10 mouse cellular contexts compared by ENCODE assay signal in the genomic region with DNA sequence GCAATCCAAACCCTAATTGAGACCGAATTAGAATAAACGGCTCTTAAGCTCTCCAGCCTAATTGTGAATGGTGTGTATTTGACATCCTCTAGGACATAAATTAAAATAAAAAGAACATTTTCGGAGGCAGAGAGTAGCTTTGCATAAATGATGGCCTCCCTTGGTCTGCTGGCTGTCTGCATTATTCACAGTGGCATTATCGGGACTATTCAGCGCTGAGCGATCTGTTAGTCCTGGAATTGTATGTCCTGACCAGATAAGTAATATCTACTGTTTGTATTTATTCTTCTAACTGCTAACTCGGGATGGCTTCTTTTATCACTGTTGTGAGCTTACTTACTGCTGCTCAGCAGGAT.
DNase-seq lines count a peak whose midpoint lies in the region; ATAC-seq and TF ChIP-seq lines count a peak whose summit lies in the region.
"Had no signal": no experiment of that assay in that cellular context is flagged by ENCODE, and none has a peak within 500 bp of the region (broad histone marks: within the 10 kb centered on the region; RNA-seq: fewer than 3 reads in every experiment).

No protein-coding gene starts in this region.

- no peak for TF ChIP-seq EP300 in liver, postnatal 0 days (IDR thresholded peaks at IDR 0.05; ENCODE audit: low read depth)
- TF ChIP-seq EP300 in lung, postnatal 0 days (IDR thresholded peaks at IDR 0.05): no peak

- no peaks in the 10 kb centered on the region for H3K36me3 ChIP-seq in liver, embryonic 12.5 days
- H3K36me3 ChIP-seq in liver, postnatal 0 days (replicated peaks; ENCODE audit: insufficient read depth, low read length): no peaks in the 10 kb centered on the region
- H3K36me3 ChIP-seq in hindbrain, embryonic 15.5 days: no peaks in the 10 kb centered on the region
- H3K36me3 ChIP-seq in neural tube, embryonic 12.5 days: no peaks in the 10 kb centered on the region
- H3K36me3 ChIP-seq in lung, postnatal 0 days (ENCODE audit: insufficient read depth, low read length): no peaks in the 10 kb centered on the region

- WGBS in liver, embryonic 12.5 days (ENCODE audit: insufficient replicate concordance): 19% methylated on average over 7 of the region's 7 CpGs
- WGBS in liver, postnatal 0 days (ENCODE audit: insufficient replicate concordance): 14% methylated on average over 7 of the region's 7 CpGs
- 5% methylated on average over 7 of the region's 7 CpGs for WGBS in hindbrain, embryonic 15.5 days
- WGBS in neural tube, embryonic 12.5 days: 5% methylated on average over 7 of the region's 7 CpGs
- 16% methylated on average over 7 of the region's 7 CpGs for WGBS in lung, postnatal 0 days

- H3K4me3 ChIP-seq in liver, embryonic 12.5 days: no peak overlapping the region
- H3K4me3 ChIP-seq in liver, postnatal 0 days (ENCODE audit: low read depth, low read length): no peak overlapping the region
- H3K4me3 ChIP-seq in hindbrain, embryonic 15.5 days: peak overlapping the region; percentile 22
- H3K4me3 ChIP-seq in neural tube, embryonic 12.5 days: no peak overlapping the region
- H3K4me3 ChIP-seq in lung, postnatal 0 days (ENCODE audit: low read depth, low read length): no peak overlapping the region

- peak; percentile 80 for ATAC-seq in liver, embryonic 12.5 days
- ATAC-seq in liver, postnatal 0 days: no peak
- peak; percentile 69 for ATAC-seq in hindbrain, embryonic 15.5 days (ENCODE audit: low FRiP score, low read depth)
- ATAC-seq in neural tube, embryonic 12.5 days (ENCODE audit: low FRiP score, low read depth): peak; percentile 59; the same call in 1 of the 2 replicates
- no peak for ATAC-seq in lung, postnatal 0 days

- peak overlapping the region; percentile 32 for H3K4me2 ChIP-seq in liver, embryonic 12.5 days
- no peak overlapping the region for H3K4me2 ChIP-seq in liver, postnatal 0 days (ENCODE audit: low read depth, low read length)
- peak overlapping the region; percentile 52 for H3K4me2 ChIP-seq in hindbrain, embryonic 15.5 days
- H3K4me2 ChIP-seq in neural tube, embryonic 12.5 days (replicated peaks): peak overlapping the region; percentile 56
- no peak overlapping the region; the same call in 1 of the 2 replicates for H3K4me2 ChIP-seq in lung, postnatal 0 days (replicated peaks; ENCODE audit: low read depth, low read length)

- DNase-seq in embryo, embryonic 9.5 days (ENCODE audit: extremely low spot score): peak; percentile 10
- DNase-seq in embryo, embryonic 11 days: no peak
- no peak for DNase-seq in liver, postnatal 0 days
- no peak for DNase-seq in gastrocnemius, adult 18-20 months (ENCODE audit: low spot score)
- DNase-seq in lung, postnatal 0 days (ENCODE audit: low spot score): no peak
- DNase-seq: kidney, adult 8-10 months; lung, adult 18-20 months had no signal

- no peaks in the 10 kb centered on the region for H3K9me3 ChIP-seq in liver, embryonic 12.5 days (replicated peaks)
- H3K9me3 ChIP-seq in liver, postnatal 0 days (ENCODE audit: low read length): no peaks in the 10 kb centered on the region
- no peaks in the 10 kb centered on the region for H3K9me3 ChIP-seq in hindbrain, embryonic 15.5 days
- no peaks in the 10 kb centered on the region for H3K9me3 ChIP-seq in neural tube, embryonic 12.5 days
- no peaks in the 10 kb centered on the region for H3K9me3 ChIP-seq in lung, postnatal 0 days (ENCODE audit: low read length)

- no peaks in the 10 kb centered on the region for H3K27me3 ChIP-seq in liver, embryonic 12.5 days (replicated peaks)
- no peaks in the 10 kb centered on the region for H3K27me3 ChIP-seq in liver, postnatal 0 days (ENCODE audit: insufficient read depth, low read length)
- H3K27me3 ChIP-seq in hindbrain, embryonic 15.5 days: 0 out of 2 replicates have a peak, but pooled peaks cover 2% of the 10 kb centered on the region
- peaks cover 10% of the 10 kb centered on the region; the same call in 1 of the 2 replicates for H3K27me3 ChIP-seq in neural tube, embryonic 12.5 days (replicated peaks)
- H3K27me3 ChIP-seq in lung, postnatal 0 days (replicated peaks; ENCODE audit: insufficient read depth, low read length): no peaks in the 10 kb centered on the region

- H3K27ac ChIP-seq in liver, embryonic 12.5 days: no peak overlapping the region
- no peak overlapping the region for H3K27ac ChIP-seq in liver, postnatal 0 days (ENCODE audit: low read depth)
- peak overlapping the region; percentile 58 for H3K27ac ChIP-seq in hindbrain, embryonic 15.5 days (replicated peaks)
- no peak overlapping the region for H3K27ac ChIP-seq in neural tube, embryonic 12.5 days
- no peak overlapping the region for H3K27ac ChIP-seq in lung, postnatal 0 days (ENCODE audit: low read length)

- no peak for TF ChIP-seq CTCF in liver, postnatal 0 days (IDR thresholded peaks at IDR 0.05; ENCODE audit: low read depth)
- TF ChIP-seq CTCF in lung, postnatal 0 days (IDR thresholded peaks at IDR 0.05): no peak

- 0 out of 2 replicates have a peak, but pooled peaks cover 4% of the 10 kb centered on the region for H3K4me1 ChIP-seq in liver, embryonic 12.5 days
- H3K4me1 ChIP-seq in liver, postnatal 0 days (ENCODE audit: insufficient read depth): no peaks in the 10 kb centered on the region
- H3K4me1 ChIP-seq in hindbrain, embryonic 15.5 days (replicated peaks): peaks cover 20% of the 10 kb centered on the region
- peaks cover 6% of the 10 kb centered on the region; the same call in 1 of the 2 replicates for H3K4me1 ChIP-seq in neural tube, embryonic 12.5 days
- no peaks in the 10 kb centered on the region for H3K4me1 ChIP-seq in lung, postnatal 0 days (ENCODE audit: insufficient read depth, low read depth, low read length)

- no peak overlapping the region for H3K9ac ChIP-seq in liver, embryonic 12.5 days
- no peak overlapping the region for H3K9ac ChIP-seq in liver, postnatal 0 days (replicated peaks)
- peak overlapping the region; percentile 23; the same call in 1 of the 2 replicates for H3K9ac ChIP-seq in hindbrain, embryonic 15.5 days
- H3K9ac ChIP-seq in neural tube, embryonic 12.5 days: no peak overlapping the region
- no peak overlapping the region for H3K9ac ChIP-seq in lung, postnatal 0 days (replicated peaks; ENCODE audit: low read depth)

Comparison
In these comparisons a context has a peak if more than half of its experiments do, and no peak if none do; other contexts are left out.
1. ATAC-seq: peak in liver, embryonic 12.5 days (single experiment), hindbrain, embryonic 15.5 days (single experiment) and neural tube, embryonic 12.5 days (single experiment); none in liver, postnatal 0 days (single experiment) and lung, postnatal 0 days (single experiment).
2. H3K4me2 ChIP-seq: peak in liver, embryonic 12.5 days (single experiment), hindbrain, embryonic 15.5 days (single experiment) and neural tube, embryonic 12.5 days (single experiment); none in liver, postnatal 0 days (single experiment) and lung, postnatal 0 days (single experiment).